Mouse (Mus musculus) gastrocnemius, adult 18-20 months (tissue): ENCODE measurements around the gene Gm10644. TPM values are rescaled to one million over a fixed set of nuclear protein-coding genes. Genes with fewer than 3 reads are reported as not detected.
A peak's percentile ranks its signal among the peaks of the same experiment; 100 is the strongest.

Experiments used
- DNase-seq: peaks from one replicate; pipeline ENCODE4 v3.0.0; 2021; ENCODE audit warnings: low spot score
- microRNA-seq: library from miRNA; unstranded; fragments of <30 nt; microRNA quantifications from one replicate; pipeline ENCODE4 v1.2.0, GENCODE M21; 2021
- total RNA-seq, 2 experiments: library from RNA; stranded (reverse); gene quantifications; 2 replicates each; pipeline ENCODE4 v1.2.3; 2021

The Gm10644 gene
- total RNA-seq, 2 experiments from 2014 or later, result 0.57 to 0.75 TPM

GRCm38 (mm10) chr8:83898456-83898855, 56.5 kb downstream of the Gm10644 start:
- DNase-seq, result no peak

GRCm38 (mm10) chr8:83897211-83897610, 57.8 kb downstream of the Gm10644 start:
- peak; percentile 28 for DNase-seq

GRCm38 (mm10) chr8:83896461-83896860, 58.5 kb downstream of the Gm10644 start:
- DNase-seq, result no peak

- peak; percentile 54 for DNase-seq
Observed at GRCm38 (mm10) chr8:83895894-83896293, 59.1 kb downstream of the Gm10644 start.

GRCm38 (mm10) chr8:83893915-83894314, 61.1 kb downstream of the Gm10644 start:
- peak; percentile 72 for DNase-seq

GRCm38 (mm10) chr8:83892061-83892460, 62.9 kb downstream of the Gm10644 start:
- no peak for DNase-seq

- no peak for DNase-seq
Observed at GRCm38 (mm10) chr8:83888409-83888808, 66.6 kb downstream of the Gm10644 start.

Small RNA genes within 50 kb of the gene (microRNA-seq; reads per million reads assigned to microRNA genes)
- gene Gm44330, result not detected
- not detected for gene Gm44450

Other genes starting within 250 kb of the Gm10644 start
- gene Ddx39, start 240.0 kb downstream of the Gm10644 start, total RNA-seq, result 10 to 100 TPM; 10.0 to 11.1 TPM
- 10 to 100 TPM; 16.9 to 22.9 TPM for gene Adgre5, start 213.9 kb downstream of the Gm10644 start, total RNA-seq
- gene Adgrl1, start 55.1 kb downstream of the Gm10644 start, total RNA-seq, result 10 to 100 TPM; 14.1 to 17.2 TPM
- gene Asf1b, start 302 bp upstream of the Gm10644 start, total RNA-seq, result under 1 TPM; 0.24 to 0.32 TPM
- 100 to 1,000 TPM; 155 to 157 TPM for gene Prkaca, start 17.8 kb upstream of the Gm10644 start, total RNA-seq
- 10 to 100 TPM; 12.3 to 16.9 TPM for gene Samd1, start 42.5 kb upstream of the Gm10644 start, total RNA-seq
- gene 1700067K01Rik, start 46.3 kb upstream of the Gm10644 start, total RNA-seq, result not detected
- 1 to 10 TPM; 2.0 to 2.4 TPM for gene 2210011C24Rik, start 57.0 kb upstream of the Gm10644 start, total RNA-seq
- gene Palm3, start 66.3 kb upstream of the Gm10644 start, total RNA-seq, result under 1 TPM; 0.09 to 0.11 TPM
- gene Il27ra, start 87.4 kb upstream of the Gm10644 start, total RNA-seq, result under 1 TPM; 0.37 to 0.66 TPM
- gene Rln3, start 89.8 kb upstream of the Gm10644 start, total RNA-seq, result not detected
- gene Gm10643, start 109.9 kb upstream of the Gm10644 start, total RNA-seq, result 1 to 10 TPM; 1.2 TPM
- gene Rfx1, start 111.6 kb upstream of the Gm10644 start, total RNA-seq, result 1 to 10 TPM; 4.6 to 4.8 TPM
- gene Dcaf15, start 149.6 kb upstream of the Gm10644 start, total RNA-seq, result 1 to 10 TPM; 4.8 to 4.9 TPM
- gene Podnl1, start 170.8 kb upstream of the Gm10644 start, total RNA-seq, result not detected
- gene Cc2d1a, start 192.7 kb upstream of the Gm10644 start, total RNA-seq, result 10 to 100 TPM; 15.8 to 16.3 TPM
- under 1 TPM; 0.31 to 0.57 TPM for gene 4930432K21Rik, start 192.8 kb upstream of the Gm10644 start, total RNA-seq
- under 1 TPM in 1 of 2 experiments, not detected in 1; 0.82 TPM for gene Nanos3, start 230.0 kb upstream of the Gm10644 start, total RNA-seq